Mouse (Mus musculus): ENCODE data around the gene Dohh. TPM values are rescaled to one million over a fixed set of nuclear protein-coding genes. Genes with fewer than 3 reads are reported as not detected.

The Dohh gene
- total and polyA plus RNA-seq, 3 experiments = 78.2 to 131 (median 81.7) TPM

GRCm38 (mm10) chr10:81404720-81405119, 20.5 kb downstream of the Dohh start:
- H3K4me3 ChIP-seq (replicated peaks in 1 of 3; ENCODE audit: low read depth in 2 of 3, low read length in 2 of 3, poor library complexity in 1 of 3) = no peak overlapping the region
- no peaks in the 10 kb centered on the region for H3K9me3 ChIP-seq (replicated peaks; ENCODE audit: low read length)
- TF ChIP-seq CHD2 (IDR thresholded peaks at IDR 0.05; ENCODE audit: low read length) (no peak), MYC (IDR thresholded peaks at IDR 0.05; ENCODE audit: low read depth, low read length) (no peak), GABPA (IDR thresholded peaks at IDR 0.05; ENCODE audit: insufficient replicate concordance, low read depth, low read length) (no peak), E2F4 (IDR thresholded peaks at IDR 0.05; ENCODE audit: insufficient replicate concordance, low read depth, low read length) (no peak), JUN (IDR thresholded peaks at IDR 0.05; ENCODE audit: insufficient read depth, low read depth, low read length) (no peak), ETS1 (conservative IDR thresholded peaks at IDR 0.05; ENCODE audit: low read depth, low read length) (no peak), UBTF (IDR thresholded peaks at IDR 0.05; ENCODE audit: low read depth, low read length) (no peak), USF2 (conservative IDR thresholded peaks at IDR 0.05; ENCODE audit: low read depth, low read length) (no peak), MXI1 (IDR thresholded peaks at IDR 0.05; ENCODE audit: low read depth, low read length) (no peak), SIN3A (IDR thresholded peaks at IDR 0.05; ENCODE audit: low read length) (no peak), ZC3H11A (IDR thresholded peaks at IDR 0.05; ENCODE audit: low read depth, low read length) (no peak), BHLHE40 (IDR thresholded peaks at IDR 0.05; ENCODE audit: low read depth, low read length) (no peak), EP300 (IDR thresholded peaks at IDR 0.05; ENCODE audit: low read length) (no peak)
- H3K27me3 ChIP-seq (replicated peaks) = no peaks in the 10 kb centered on the region
- H3K79me2 ChIP-seq (replicated peaks; ENCODE audit: control insufficient read depth, extremely low read depth, insufficient read depth, poor library complexity, severe bottlenecking) = no peaks in the 10 kb centered on the region
- no peak overlapping the region for H3K4me2 ChIP-seq (ENCODE audit: insufficient read depth, low read depth, poor library complexity, severe bottlenecking)
- dilution Hi-C loops (cut with MboI; ENCODE audit: extremely low pct_ligation_motif_present, extremely low pct_unique_long_range_greater_than_20kb, low sequenced_read_pairs) = no loop called here
- H3K36me3 ChIP-seq (replicated peaks in 1 of 2; ENCODE audit: control insufficient read depth in 1 of 2, insufficient read depth in 1 of 2, low read length in 1 of 2) = peaks cover 71 to 74% of the 10 kb centered on the region in 2 experiments
- in situ Hi-C loops (cut with MboI; ENCODE audit: low pct_ligation_motif_present, low pct_unique_long_range_greater_than_20kb, low sequenced_read_pairs) = loop anchor here (5.0 kb wide), 1 partner anchor 38 kb away; no protein-coding TSS in a partner anchor
- DNase-seq (ENCODE audit: extremely low read depth) = no peak
- H3K4me1 ChIP-seq (ENCODE audit: control insufficient read depth in 1 of 2, insufficient read depth in 2 of 2) = peaks cover 24 to 49% of the 10 kb centered on the region in 2 experiments
- H3K9ac ChIP-seq (ENCODE audit: insufficient read depth, low read depth) = no peak overlapping the region
- no peak overlapping the region for H3K27ac ChIP-seq (ENCODE audit: insufficient read depth, low read depth)

GRCm38 (mm10) chr10:81405588-81406201, 21.5 kb downstream of the Dohh start:
- in situ Hi-C loops (cut with MboI; ENCODE audit: low pct_ligation_motif_present, low pct_unique_long_range_greater_than_20kb, low sequenced_read_pairs) = loop anchor here (5.0 kb wide), 1 partner anchor 37 kb away; no protein-coding TSS in a partner anchor
- TF ChIP-seq SMC3 (IDR thresholded peaks at IDR 0.05; ENCODE audit: low read depth, low read length) (peak; percentile 39), IRF4 (IDR thresholded peaks at IDR 0.05; ENCODE audit: low read depth, low read length) (no peak), RAD21 (IDR thresholded peaks at IDR 0.05; ENCODE audit: low read depth, low read length) (peak; percentile 22), CTCF (conservative IDR thresholded peaks at IDR 0.05 in 1 of 2, IDR thresholded peaks at IDR 0.05 in 1 of 2; ENCODE audit: low read depth in 2 of 2, low read length in 2 of 2) (peak; percentile 79 to 83)
- Histone ChIP-seq H3K4me2 (ENCODE audit: insufficient read depth, low read depth, poor library complexity, severe bottlenecking) (no peak overlapping the region), H3K36me3 (replicated peaks in 1 of 2; ENCODE audit: control insufficient read depth in 1 of 2, insufficient read depth in 1 of 2, low read length in 1 of 2) (peaks cover 62 to 64% of the 10 kb centered on the region in 2 experiments), H3K27me3 (replicated peaks) (no peaks in the 10 kb centered on the region), H3K4me3 (replicated peaks in 1 of 3; ENCODE audit: low read depth in 2 of 3, low read length in 2 of 3, poor library complexity in 1 of 3) (no peak overlapping the region), H3K4me1 (ENCODE audit: control insufficient read depth in 1 of 2, insufficient read depth in 2 of 2) (peaks cover 32 to 59% of the 10 kb centered on the region in 2 experiments), H3K79me2 (replicated peaks; ENCODE audit: control insufficient read depth, extremely low read depth, insufficient read depth, poor library complexity, severe bottlenecking) (no peaks in the 10 kb centered on the region), H3K9me3 (replicated peaks; ENCODE audit: low read length) (no peaks in the 10 kb centered on the region), H3K9ac (ENCODE audit: insufficient read depth, low read depth) (no peak overlapping the region), H3K27ac (ENCODE audit: insufficient read depth, low read depth) (peak overlapping the region; percentile 59)
- peak; percentile 71 for DNase-seq (ENCODE audit: extremely low read depth)
- dilution Hi-C loops (cut with MboI; ENCODE audit: extremely low pct_ligation_motif_present, extremely low pct_unique_long_range_greater_than_20kb, low sequenced_read_pairs) = no loop called here

Data from CH12.LX (cell line).